Mouse (Mus musculus): ENCODE results near the gene Serpina3a. TPM values are rescaled to one million over a fixed set of nuclear protein-coding genes. Genes with fewer than 3 reads are reported as not detected.

Serpina3a gene
- polyA plus RNA-seq, 1 experiment from 2014 or later = not detected

DNA sequence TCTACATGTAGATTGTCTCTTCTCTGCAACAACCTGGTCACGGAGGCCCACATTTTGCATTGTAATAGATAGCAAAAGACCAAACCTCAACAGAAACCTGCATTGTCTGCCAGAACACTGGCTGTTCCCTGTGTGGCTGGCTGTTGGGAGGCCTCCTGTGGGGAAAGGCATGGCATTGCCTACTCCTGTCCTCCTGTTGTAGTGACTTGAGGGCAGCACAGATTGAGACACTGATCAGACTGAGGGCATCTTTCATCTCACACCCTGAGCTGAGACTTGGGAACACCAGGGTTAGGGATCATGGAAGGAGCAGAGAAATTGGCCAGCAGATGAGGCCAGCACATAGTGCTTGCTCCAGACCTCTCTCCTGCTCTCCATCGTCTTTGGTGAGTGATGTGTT lies 25.7 kb downstream of the Serpina3a start:
- ATAC-seq = no peak
- TF ChIP-seq EP300 (IDR thresholded peaks at IDR 0.05) (no peak), CTCF (IDR thresholded peaks at IDR 0.05) (no peak)
- Histone ChIP-seq H3K9me3 (ENCODE audit: low read length) (no peaks in the 10 kb centered on the region), H3K4me3 (ENCODE audit: low read depth, low read length) (no peak overlapping the region), H3K27me3 (replicated peaks; ENCODE audit: insufficient read depth, low read length) (no peaks in the 10 kb centered on the region), H3K36me3 (ENCODE audit: insufficient read depth, low read length) (no peaks in the 10 kb centered on the region), H3K27ac (ENCODE audit: low read length) (no peak overlapping the region), H3K4me2 (replicated peaks; ENCODE audit: low read depth, low read length) (no peak overlapping the region), H3K9ac (replicated peaks; ENCODE audit: low read depth) (no peak overlapping the region), H3K4me1 (ENCODE audit: insufficient read depth, low read depth, low read length) (no peaks in the 10 kb centered on the region)
- WGBS = 76% methylated on average over 2 of the region's 2 CpGs
- DNase-seq (ENCODE audit: low spot score) = no peak

DNA sequence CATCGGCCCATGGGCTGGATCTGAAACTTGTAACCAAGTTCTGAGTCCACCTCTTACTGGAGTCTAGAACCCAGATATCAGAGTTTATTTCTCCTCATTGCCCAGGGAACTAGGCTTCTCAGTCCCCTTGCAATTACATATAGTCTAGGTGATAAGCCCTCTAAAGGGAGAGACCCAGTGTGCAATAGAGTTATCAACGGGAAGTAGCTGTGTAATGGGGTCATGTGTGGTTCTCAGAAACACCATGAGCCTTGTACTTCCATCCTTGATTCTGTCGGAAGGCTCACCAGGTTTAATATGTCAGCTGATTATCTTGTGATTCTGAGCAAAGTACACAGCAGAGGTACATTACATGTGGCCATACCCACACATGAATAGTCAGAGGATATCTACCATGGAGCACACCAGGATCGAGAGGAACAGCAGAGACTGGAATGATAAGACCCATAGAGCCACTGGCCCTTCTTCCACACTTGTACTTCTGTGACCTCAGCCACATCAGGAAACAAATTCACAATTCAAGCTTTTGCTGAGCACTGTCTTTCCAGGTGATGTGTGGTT lies 28.1 kb downstream of the Serpina3a start:
- no peaks in the 10 kb centered on the region for H3K9me3 ChIP-seq (ENCODE audit: low read length)
- H3K9ac ChIP-seq (replicated peaks; ENCODE audit: low read depth) = no peak overlapping the region
- no peak for TF ChIP-seq CTCF (IDR thresholded peaks at IDR 0.05)
- TF ChIP-seq EP300 (IDR thresholded peaks at IDR 0.05) = no peak
- H3K27me3 ChIP-seq (replicated peaks; ENCODE audit: insufficient read depth, low read length) = no peaks in the 10 kb centered on the region
- no peak overlapping the region for H3K4me2 ChIP-seq (replicated peaks; ENCODE audit: low read depth, low read length)
- no peak overlapping the region for H3K4me3 ChIP-seq (ENCODE audit: low read depth, low read length)
- H3K27ac ChIP-seq (ENCODE audit: low read length) = no peak overlapping the region
- H3K36me3 ChIP-seq (ENCODE audit: insufficient read depth, low read length) = no peaks in the 10 kb centered on the region
- no peaks in the 10 kb centered on the region for H3K4me1 ChIP-seq (ENCODE audit: insufficient read depth, low read depth, low read length)
- DNase-seq (ENCODE audit: low spot score) = no peak
- 88% methylated on average over 4 of the region's 4 CpGs for WGBS
- ATAC-seq = no peak

DNA sequence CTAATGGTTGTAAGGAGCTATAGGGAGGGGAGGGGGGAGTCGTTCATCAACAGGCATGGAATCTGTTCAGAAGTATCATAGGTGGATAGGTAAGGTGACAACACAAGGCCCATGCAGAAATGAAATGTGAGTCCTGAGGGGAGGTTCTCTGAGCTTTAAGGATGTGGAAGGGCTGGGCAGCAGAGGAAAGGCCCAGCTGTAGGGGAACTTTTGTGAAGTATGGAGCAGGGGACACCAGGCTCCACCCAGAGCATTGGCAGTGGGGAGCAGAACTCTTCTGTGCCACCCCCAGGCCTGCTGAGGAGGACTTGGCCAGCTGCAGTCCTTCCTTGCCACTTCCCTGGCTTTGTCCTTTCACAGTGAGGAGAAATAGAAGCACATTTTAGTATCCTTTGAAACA lies 29.0 kb downstream of the Serpina3a start:
- no peaks in the 10 kb centered on the region for H3K4me1 ChIP-seq (ENCODE audit: insufficient read depth, low read depth, low read length)
- ATAC-seq (no peak), DNase-seq (ENCODE audit: low spot score) (no peak)
- no peak overlapping the region for H3K4me3 ChIP-seq (ENCODE audit: low read depth, low read length)
- no peaks in the 10 kb centered on the region for H3K36me3 ChIP-seq (ENCODE audit: insufficient read depth, low read length)
- WGBS = 53% methylated on average over 1 of the region's 1 CpGs
- TF ChIP-seq CTCF (IDR thresholded peaks at IDR 0.05) = no peak
- TF ChIP-seq EP300 (IDR thresholded peaks at IDR 0.05) = no peak
- no peaks in the 10 kb centered on the region for H3K27me3 ChIP-seq (replicated peaks; ENCODE audit: insufficient read depth, low read length)
- H3K27ac ChIP-seq (ENCODE audit: low read length) = no peak overlapping the region
- no peak overlapping the region for H3K4me2 ChIP-seq (replicated peaks; ENCODE audit: low read depth, low read length)
- H3K9ac ChIP-seq (replicated peaks; ENCODE audit: low read depth) = no peak overlapping the region
- no peaks in the 10 kb centered on the region for H3K9me3 ChIP-seq (ENCODE audit: low read length)

DNA sequence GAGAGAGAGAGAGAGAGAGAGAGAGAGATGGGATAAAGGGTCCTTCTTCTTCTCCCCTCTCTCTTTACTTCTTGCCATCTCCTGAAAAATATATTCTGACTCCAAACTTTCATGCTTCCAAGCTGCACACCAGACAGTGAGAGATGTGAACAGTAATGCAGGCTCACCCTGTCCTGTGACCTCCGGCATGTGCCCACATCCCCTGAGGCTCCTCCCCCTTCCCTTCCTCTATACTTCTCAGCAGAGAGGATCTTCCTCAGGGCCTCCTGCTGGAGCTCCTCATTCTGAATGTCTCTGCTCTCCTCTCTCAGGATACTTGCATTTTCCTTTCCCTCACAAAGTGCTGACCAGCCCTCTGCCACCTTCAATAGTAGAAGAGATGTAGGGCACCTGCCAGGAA lies 29.9 kb downstream of the Serpina3a start:
- no peak overlapping the region for H3K9ac ChIP-seq (replicated peaks; ENCODE audit: low read depth)
- H3K36me3 ChIP-seq (ENCODE audit: insufficient read depth, low read length) = no peaks in the 10 kb centered on the region
- no peaks in the 10 kb centered on the region for H3K9me3 ChIP-seq (ENCODE audit: low read length)
- ATAC-seq (no peak), DNase-seq (ENCODE audit: low spot score) (no peak)
- no peak overlapping the region for H3K27ac ChIP-seq (ENCODE audit: low read length)
- no peaks in the 10 kb centered on the region for H3K27me3 ChIP-seq (replicated peaks; ENCODE audit: insufficient read depth, low read length)
- TF ChIP-seq CTCF (IDR thresholded peaks at IDR 0.05) = no peak
- TF ChIP-seq EP300 (IDR thresholded peaks at IDR 0.05) = no peak
- no peak overlapping the region for H3K4me3 ChIP-seq (ENCODE audit: low read depth, low read length)
- WGBS = 75% methylated on average over 1 of the region's 1 CpGs
- no peak overlapping the region for H3K4me2 ChIP-seq (replicated peaks; ENCODE audit: low read depth, low read length)
- H3K4me1 ChIP-seq (ENCODE audit: insufficient read depth, low read depth, low read length) = no peaks in the 10 kb centered on the region

DNA sequence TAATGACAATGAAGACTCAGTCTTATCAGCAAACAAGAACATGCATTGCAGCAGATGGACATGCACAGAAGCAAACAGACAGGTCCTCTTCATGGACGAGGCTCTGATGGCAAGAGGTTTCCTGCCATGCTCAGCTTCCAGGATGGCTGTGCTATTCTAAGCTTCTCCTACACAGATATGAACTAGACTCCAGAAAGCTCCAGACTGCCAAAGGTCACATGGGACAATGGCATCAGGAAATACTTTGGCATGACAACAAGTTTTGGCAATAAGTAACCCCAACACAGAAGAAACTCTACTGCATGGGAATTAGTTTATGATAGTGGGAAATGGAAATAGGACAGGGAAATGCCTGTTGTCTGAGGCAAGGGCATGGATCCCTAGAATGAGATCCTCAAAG lies 30.8 kb downstream of the Serpina3a start:
- H3K9me3 ChIP-seq (ENCODE audit: low read length) = no peaks in the 10 kb centered on the region
- 42% methylated on average over 1 of the region's 1 CpGs for WGBS
- TF ChIP-seq EP300 (IDR thresholded peaks at IDR 0.05) = no peak
- TF ChIP-seq CTCF (IDR thresholded peaks at IDR 0.05) = no peak
- H3K27ac ChIP-seq (ENCODE audit: low read length) = no peak overlapping the region
- ATAC-seq = no peak
- H3K9ac ChIP-seq (replicated peaks; ENCODE audit: low read depth) = no peak overlapping the region
- no peaks in the 10 kb centered on the region for H3K27me3 ChIP-seq (replicated peaks; ENCODE audit: insufficient read depth, low read length)
- no peak overlapping the region for H3K4me3 ChIP-seq (ENCODE audit: low read depth, low read length)
- H3K4me1 ChIP-seq (ENCODE audit: insufficient read depth, low read depth, low read length) = no peaks in the 10 kb centered on the region
- H3K36me3 ChIP-seq (ENCODE audit: insufficient read depth, low read length) = no peaks in the 10 kb centered on the region
- H3K4me2 ChIP-seq (replicated peaks; ENCODE audit: low read depth, low read length) = no peak overlapping the region
- no peak for DNase-seq (ENCODE audit: low spot score)

DNA sequence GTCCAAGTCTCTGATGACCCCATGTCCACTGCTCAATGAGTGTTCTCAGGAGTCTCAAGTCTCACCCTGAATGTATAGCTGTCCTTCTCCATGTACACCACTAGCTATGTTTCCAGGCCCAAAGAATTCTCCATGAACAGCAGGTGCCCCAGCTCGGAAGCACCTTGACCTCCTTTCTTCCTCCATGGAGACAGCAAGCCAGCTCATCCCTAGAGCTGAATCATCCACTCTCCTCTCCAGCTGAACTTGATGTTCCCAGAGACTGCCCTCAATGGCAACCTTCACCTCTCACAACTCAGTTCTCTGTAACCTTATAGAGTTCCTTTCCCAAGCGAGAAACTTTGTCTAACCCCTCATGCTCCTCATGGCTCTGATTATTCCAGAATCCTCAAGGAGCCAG lies 33.0 kb downstream of the Serpina3a start:
- no peaks in the 10 kb centered on the region for H3K36me3 ChIP-seq (ENCODE audit: insufficient read depth, low read length)
- no peak overlapping the region for H3K9ac ChIP-seq (replicated peaks; ENCODE audit: low read depth)
- no peak for ATAC-seq
- H3K27me3 ChIP-seq (replicated peaks; ENCODE audit: insufficient read depth, low read length) = no peaks in the 10 kb centered on the region
- H3K4me2 ChIP-seq (replicated peaks; ENCODE audit: low read depth, low read length) = no peak overlapping the region
- H3K27ac ChIP-seq (ENCODE audit: low read length) = no peak overlapping the region
- no peak for DNase-seq (ENCODE audit: low spot score)
- no peaks in the 10 kb centered on the region for H3K4me1 ChIP-seq (ENCODE audit: insufficient read depth, low read depth, low read length)
- no peak overlapping the region for H3K4me3 ChIP-seq (ENCODE audit: low read depth, low read length)
- TF ChIP-seq EP300 (IDR thresholded peaks at IDR 0.05) (no peak), CTCF (IDR thresholded peaks at IDR 0.05) (no peak)
- 68% methylated on average over 2 of the region's 2 CpGs for WGBS
- H3K9me3 ChIP-seq (ENCODE audit: low read length) = no peaks in the 10 kb centered on the region

DNA sequence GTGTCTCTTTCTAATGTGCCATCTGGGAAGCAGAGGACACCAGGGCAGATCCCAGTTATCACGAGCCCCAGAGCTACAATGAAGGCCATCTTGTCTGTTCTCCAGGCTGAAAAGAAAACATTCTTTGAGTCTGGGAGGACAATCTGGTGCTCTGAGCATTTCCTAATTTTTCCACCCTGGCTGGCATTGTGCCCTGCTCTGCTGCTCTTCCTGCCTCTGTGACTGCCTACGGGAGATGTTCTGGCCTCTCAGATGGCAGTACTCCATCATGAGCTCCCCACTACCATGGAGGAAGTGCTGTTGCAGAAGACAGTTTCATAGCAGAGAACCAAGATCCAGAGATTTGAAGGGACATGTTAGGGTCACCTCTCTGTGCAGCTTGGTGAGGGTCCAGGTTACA lies 39.5 kb downstream of the Serpina3a start:
- no peak overlapping the region for H3K4me2 ChIP-seq (replicated peaks; ENCODE audit: low read depth, low read length)
- no peak overlapping the region for H3K4me3 ChIP-seq (ENCODE audit: low read depth, low read length)
- DNase-seq (ENCODE audit: low spot score) (no peak), ATAC-seq (no peak)
- no peak for TF ChIP-seq CTCF (IDR thresholded peaks at IDR 0.05)
- no peak for TF ChIP-seq EP300 (IDR thresholded peaks at IDR 0.05)
- no peak overlapping the region for H3K9ac ChIP-seq (replicated peaks; ENCODE audit: low read depth)
- no peaks in the 10 kb centered on the region for H3K27me3 ChIP-seq (replicated peaks; ENCODE audit: insufficient read depth, low read length)
- no peaks in the 10 kb centered on the region for H3K36me3 ChIP-seq (ENCODE audit: insufficient read depth, low read length)
- 69% methylated on average over 2 of the region's 2 CpGs for WGBS
- no peaks in the 10 kb centered on the region for H3K4me1 ChIP-seq (ENCODE audit: insufficient read depth, low read depth, low read length)
- no peak overlapping the region for H3K27ac ChIP-seq (ENCODE audit: low read length)
- no peaks in the 10 kb centered on the region for H3K9me3 ChIP-seq (ENCODE audit: low read length)

All from lung, postnatal 0 days (tissue).